Mouse (Mus musculus) B cell, adult (primary cell): ENCODE measurements around the gene Rhox2a. TPM values are rescaled to one million over a fixed set of nuclear protein-coding genes. Genes with fewer than 3 reads are reported as not detected.

Experiments
- total RNA-seq: library from RNA; stranded (reverse); gene quantifications from 4 replicates; pipeline ENCODE4 v1.2.4, GENCODE M21; 2023; ENCODE audit not compliant: inconsistent age

The Rhox2a gene
- not detected in 4 replicates for total RNA-seq

GRCm38 (mm10) chrX:37244676-37245075 lies at the start of gene Rhox2a:
Rhox2a (plus strand) TSS chrX:37244976.

GRCm38 (mm10) chrX:37210941-37211340 lies 33.8 kb upstream of the Rhox2a start, which contains the start of gene Gm9:
Gm9 (minus strand) TSS chrX:37211041.

GRCm38 (mm10) chrX:37222158-37222557 lies 22.6 kb upstream of the Rhox2a start, which contains the start of gene Rhox1:
Rhox1 (minus strand) TSS chrX:37222258.

GRCm38 (mm10) chrX:37249619-37250018 lies 4.8 kb downstream of the Rhox2a start, which contains the start of gene Rhox3a:
Rhox3a (plus strand) TSS chrX:37249919.

GRCm38 (mm10) chrX:37265038-37265437 lies 20.3 kb downstream of the Rhox2a start, which contains the start of gene Rhox4a:
Rhox4a (plus strand) TSS chrX:37265338.

Other genes with a start within 250 kb of the Rhox2a start
- not detected in 4 replicates for gene Sowahd, start 196.1 kb upstream of the Rhox2a start, total RNA-seq
- 1,363 to 1,422 TPM (median 1,391 TPM) in 4 replicates for gene Rpl39, start 159.6 kb upstream of the Rhox2a start, total RNA-seq
- gene Upf3b, start 134.7 kb upstream of the Rhox2a start, total RNA-seq: 46.3 to 51.6 TPM (median 49.7 TPM) in 4 replicates
- 15.6 to 18.2 TPM (median 16.6 TPM) in 4 replicates for gene Nkap, start 118.2 kb upstream of the Rhox2a start, total RNA-seq
- gene Akap14, start 76.1 kb upstream of the Rhox2a start, total RNA-seq: not detected in 4 replicates
- gene Ndufa1, start 53.8 kb upstream of the Rhox2a start, total RNA-seq: 89.5 to 105 TPM (median 95.8 TPM) in 4 replicates
- 1.00 to 1.9 TPM (median 1.2 TPM) in 4 replicates for gene Rnf113a1, start 53.7 kb upstream of the Rhox2a start, total RNA-seq
- gene Gm9, start 33.9 kb upstream of the Rhox2a start, total RNA-seq: not detected in 4 replicates
- not detected in 4 replicates for gene Rhox1, start 22.7 kb upstream of the Rhox2a start, total RNA-seq
- gene Rhox3a, start 4.9 kb downstream of the Rhox2a start, total RNA-seq: not detected in 4 replicates
- gene Rhox4a, start 20.4 kb downstream of the Rhox2a start, total RNA-seq: not detected in 4 replicates
- gene Rhox3a2, start 135.1 kb downstream of the Rhox2a start, total RNA-seq: not detected in 4 replicates
- gene Rhox4a2, start 145.9 kb downstream of the Rhox2a start, total RNA-seq: not detected in 4 replicates
- not detected in 4 replicates for gene Rhox2b, start 167.1 kb downstream of the Rhox2a start, total RNA-seq
- not detected in 4 replicates for gene Rhox4b, start 187.5 kb downstream of the Rhox2a start, total RNA-seq
- not detected in 4 replicates for gene Rhox2c, start 208.7 kb downstream of the Rhox2a start, total RNA-seq
- gene Rhox3c, start 213.6 kb downstream of the Rhox2a start, total RNA-seq: not detected in 4 replicates
- gene Rhox4c, start 235.4 kb downstream of the Rhox2a start, total RNA-seq: not detected in 4 replicates
- gene Rhox2d, start 248.5 kb downstream of the Rhox2a start, total RNA-seq: not detected in 4 replicates